Mouse (Mus musculus) stomach, postnatal 0 days (tissue): Measurements from ENCODE around the gene Rgl2.

Experiments
- CTCF ChIP-seq: IDR thresholded peaks from 2 replicates; pipeline ENCODE4 v1.5.1; 2016; ENCODE audit warnings: antibody characterized with exemption, low read depth, mild to moderate bottlenecking, moderate library complexity
- EP300 ChIP-seq: optimal IDR thresholded peaks from 2 replicates; pipeline ENCODE3; 2016; ENCODE audit warnings: antibody characterized with exemption

GRCm38 (mm10) chr17:33978631-33979031 is 49.3 kb downstream of the Rgl2 start:
- TF ChIP-seq CTCF (no peak), EP300 (no peak)
